Mouse (Mus musculus) liver, adult 2 months (tissue): ENCODE measurements around the gene Wdhd1.

Experiments used
- CTCF ChIP-seq: fragments of 200-500 bp; IDR thresholded peaks from 2 replicates; pipeline ENCODE4 v1.5.1; 2011; ENCODE audit warnings: low read depth, low read length, control low read depth
- POLR2A ChIP-seq: fragments of 200-500 bp; IDR thresholded peaks from 2 replicates; pipeline ENCODE4 v1.6.1; 2011; ENCODE audit warnings: low read length, control low read depth; ENCODE audit not compliant: insufficient read depth; ENCODE audit errors: extremely low read depth

GRCm38 (mm10) chr14:47305933-47306332 is 29.3 kb upstream of the Wdhd1 start:
- TF ChIP-seq POLR2A (no peak), CTCF (no peak)
